Mouse (Mus musculus) thymus, adult 2 months (tissue): ENCODE data around the gene Zfp287.

Experiments used
- CTCF ChIP-seq: fragments of 200-500 bp; IDR thresholded peaks from 2 replicates; pipeline ENCODE4 v1.5.1; 2012; ENCODE audit warnings: mild to moderate bottlenecking, control low read depth, low read length, moderate library complexity, borderline replicate concordance; ENCODE audit not compliant: control insufficient read depth, poor library complexity, insufficient read depth; ENCODE audit errors: extremely low read depth
- POLR2A ChIP-seq: fragments of 200-500 bp; IDR thresholded peaks from 2 replicates; pipeline ENCODE4 v1.6.1; 2012; ENCODE audit warnings: mild to moderate bottlenecking, low read length, control low read depth, moderate library complexity; ENCODE audit not compliant: control insufficient read depth, poor library complexity, insufficient read depth; ENCODE audit errors: extremely low read depth

GRCm38 (mm10) chr11:62748062-62748461, 16.4 kb upstream of the Zfp287 start:
- TF ChIP-seq CTCF, result no peak
- TF ChIP-seq POLR2A, result no peak
